Mouse (Mus musculus) midbrain, embryonic 10.5 days (tissue): ENCODE measurements around the gene Xlr3a. TPM values are rescaled to one million over a fixed set of nuclear protein-coding genes. Genes with fewer than 3 reads are reported as not detected.
"Not testable (repeated sequence)": the region's sequence is repeated elsewhere in the genome, so short reads cannot be mapped to it uniquely, and the experiment has no call there.

Source experiments
- DNase-seq: peaks from one replicate; pipeline ENCODE4 v3.0.0-alpha.2; 2017; ENCODE audit warnings: low spot score
- H3K27ac ChIP-seq: fragments of 300-500 bp; sonication (generic); replicated peaks from 2 replicates; pipeline ENCODE4 v1.5.1; 2016; ENCODE audit warnings: mild to moderate bottlenecking
- H3K27me3 ChIP-seq: fragments of 300-500 bp; sonication (generic); 2 replicates; pipeline ENCODE4 v1.6.1; 2016; ENCODE audit warnings: low read depth, mild to moderate bottlenecking; ENCODE audit not compliant: poor library complexity, severe bottlenecking
- H3K36me3 ChIP-seq: fragments of 300-500 bp; sonication (generic); 2 replicates; pipeline ENCODE4 v1.6.1; 2016; ENCODE audit warnings: mild to moderate bottlenecking, moderate library complexity
- H3K4me1 ChIP-seq: fragments of 300-500 bp; sonication (generic); 2 replicates; pipeline ENCODE4 v1.6.1; 2016
- H3K4me3 ChIP-seq: fragments of 300-500 bp; sonication (generic); 2 replicates; pipeline ENCODE4 v1.5.1; 2016; ENCODE audit warnings: mild to moderate bottlenecking, moderate library complexity
- H3K9me3 ChIP-seq: fragments of 300-500 bp; sonication (generic); replicated peaks from 2 replicates; pipeline ENCODE4 v1.6.1; 2016; ENCODE audit warnings: mild to moderate bottlenecking
- whole genome bisulfite sequencing: fragments of 180-500 bp; shearing (Covaris S2); methylation state at CpG from one replicate; pipeline ENCODE4 v1.1.7; 2016; 5-methylcytosine and 5-hydroxymethylcytosine counted together
- polyA plus RNA-seq: library from polyadenylated mRNA; unstranded; fragments of >200 nt; fragmentation: Nextera tagmentation; extraction: Ambion mirVana; gene quantifications from 2 replicates; pipeline ENCODE4 v1.2.1, GENCODE M21; 2016

Xlr3a gene
- polyA plus RNA-seq, result 2.0 and 3.4 TPM in 2 replicates

DNA sequence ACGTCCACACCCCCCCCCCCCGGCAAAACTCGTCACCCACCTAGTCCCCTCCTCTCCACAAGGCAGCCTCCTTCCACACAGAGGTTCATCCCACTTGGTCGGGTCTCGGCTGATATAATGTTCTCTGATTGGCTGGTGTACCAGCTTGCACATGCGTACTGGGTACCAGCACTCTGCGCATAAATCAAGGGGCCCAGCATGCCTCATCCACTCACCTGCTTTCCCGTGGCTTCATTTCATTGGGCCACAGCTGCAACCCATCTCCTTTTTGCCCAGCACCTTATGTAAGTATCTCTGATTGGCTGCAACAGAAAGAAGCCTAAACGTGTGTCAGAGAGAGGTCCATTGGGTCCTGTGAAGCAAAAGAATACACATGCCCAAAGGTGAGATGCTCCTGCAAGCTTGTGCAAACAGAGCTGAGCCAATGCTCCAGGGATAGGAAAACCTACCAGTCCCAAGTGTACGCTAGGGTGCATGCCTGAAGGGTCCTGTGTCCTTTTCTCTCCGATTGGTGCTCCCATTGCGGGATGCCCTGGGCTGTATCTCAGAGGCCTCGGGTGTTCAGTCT, at the start of gene Xlr3a:
Gene Xlr3a (minus strand): TSS at position 155 of the 568 bp plus-strand sequence.
- not testable (repeated sequence) for H3K4me1 ChIP-seq, H3K36me3 ChIP-seq, H3K4me3 ChIP-seq, H3K9me3 ChIP-seq, DNase-seq, H3K27me3 ChIP-seq, H3K27ac ChIP-seq
- WGBS, result 74% methylated on average over 13 of the region's 13 CpGs

DNA sequence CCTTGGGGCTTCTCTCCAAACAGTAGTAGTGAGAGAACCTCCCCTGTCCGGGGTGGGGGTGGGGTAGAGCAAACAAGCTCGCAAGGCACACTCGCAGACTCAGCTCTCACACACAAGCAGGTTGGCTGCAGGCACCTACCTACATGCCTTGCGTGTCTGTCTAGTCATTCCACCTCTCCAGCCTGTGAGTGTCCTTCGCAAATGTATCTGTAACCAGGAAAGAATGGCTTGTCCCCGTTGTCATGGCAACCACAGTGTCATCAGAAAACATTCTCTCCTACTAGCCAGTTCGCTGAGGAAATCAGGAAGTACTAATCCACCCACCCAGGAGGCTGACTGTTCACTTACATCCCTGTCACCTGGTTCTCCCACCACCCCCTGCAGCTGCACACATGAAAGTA, 46.3 kb upstream of the Xlr3a start:
- not testable (repeated sequence) for H3K27ac ChIP-seq, H3K4me3 ChIP-seq, H3K9me3 ChIP-seq, DNase-seq, H3K4me1 ChIP-seq, H3K27me3 ChIP-seq, H3K36me3 ChIP-seq
- no CpG with 5 or more reads among the region's 7 CpGs for WGBS

DNA sequence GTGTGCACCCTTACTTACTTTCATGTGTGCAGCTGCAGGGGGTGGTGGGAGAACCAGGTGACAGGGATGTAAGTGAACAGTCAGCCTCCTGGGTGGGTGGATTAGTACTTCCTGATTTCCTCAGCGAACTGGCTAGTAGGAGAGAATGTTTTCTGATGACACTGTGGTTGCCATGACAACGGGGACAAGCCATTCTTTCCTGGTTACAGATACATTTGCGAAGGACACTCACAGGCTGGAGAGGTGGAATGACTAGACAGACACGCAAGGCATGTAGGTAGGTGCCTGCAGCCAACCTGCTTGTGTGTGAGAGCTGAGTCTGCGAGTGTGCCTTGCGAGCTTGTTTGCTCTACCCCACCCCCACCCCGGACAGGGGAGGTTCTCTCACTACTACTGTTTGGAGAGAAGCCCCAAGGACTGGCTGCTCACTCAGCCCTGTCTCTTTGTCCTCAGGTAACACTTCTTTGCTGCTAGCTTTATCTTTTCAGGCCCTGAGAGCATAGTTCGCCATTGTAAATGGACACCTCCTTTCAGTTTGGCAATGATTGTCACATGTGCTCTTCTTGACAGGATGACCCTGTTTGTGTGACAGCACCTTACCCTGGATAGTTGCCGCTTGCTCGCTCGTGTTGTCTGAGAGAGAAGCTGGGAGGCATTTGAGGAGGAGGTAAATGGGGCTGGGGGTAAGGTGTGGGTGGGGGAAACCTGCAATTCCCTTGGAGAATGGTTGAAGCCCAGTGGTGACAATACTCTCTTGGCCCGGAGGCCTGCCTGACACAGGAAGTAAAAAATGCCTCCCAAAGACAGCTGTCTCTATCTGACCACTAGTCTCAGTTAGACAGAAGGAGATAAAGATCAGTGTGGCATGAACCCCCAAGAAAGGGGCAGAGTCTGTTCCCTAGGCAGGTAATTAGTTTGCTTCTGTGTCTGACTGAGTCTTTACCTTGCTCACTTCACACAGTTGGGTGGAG, 26.2 kb upstream of the Xlr3a start:
- DNase-seq, H3K4me3 ChIP-seq: not testable (repeated sequence)
- no CpG with 5 or more reads among the region's 12 CpGs for WGBS

DNA sequence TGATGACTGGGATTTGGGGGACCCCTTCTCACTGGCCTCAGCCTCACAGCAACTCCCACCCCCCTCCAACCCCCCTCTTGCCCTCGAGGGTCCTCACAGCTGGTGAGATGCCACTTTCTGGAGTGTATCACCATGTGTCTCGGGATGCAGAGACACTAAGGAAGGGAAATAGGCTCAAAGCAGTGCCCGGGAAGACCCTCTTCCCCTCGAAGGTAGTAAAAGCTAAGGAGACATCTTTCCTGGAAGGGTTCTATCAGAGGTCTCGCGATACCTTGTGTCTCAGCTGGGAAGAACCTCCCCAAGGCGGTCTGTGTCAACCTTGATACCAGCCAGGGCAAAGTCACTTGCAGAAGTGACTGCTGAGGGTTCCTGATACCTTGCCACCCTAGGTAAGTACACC, 19.9 kb upstream of the Xlr3a start, which contains the start of gene Gm14685:
Gene Gm14685 (plus strand): TSS at position 301 of the 400 bp plus-strand sequence.
- not testable (repeated sequence) for H3K4me1 ChIP-seq, H3K27me3 ChIP-seq, H3K36me3 ChIP-seq, H3K27ac ChIP-seq, H3K4me3 ChIP-seq, H3K9me3 ChIP-seq, DNase-seq
- WGBS, result no CpG with 5 or more reads among the region's 7 CpGs

More for the DNA sequence above, 26.2 kb upstream of the Xlr3a start:
- not testable (repeated sequence) for H3K9me3 ChIP-seq, H3K4me1 ChIP-seq, H3K36me3 ChIP-seq, H3K27ac ChIP-seq, H3K27me3 ChIP-seq

DNA sequence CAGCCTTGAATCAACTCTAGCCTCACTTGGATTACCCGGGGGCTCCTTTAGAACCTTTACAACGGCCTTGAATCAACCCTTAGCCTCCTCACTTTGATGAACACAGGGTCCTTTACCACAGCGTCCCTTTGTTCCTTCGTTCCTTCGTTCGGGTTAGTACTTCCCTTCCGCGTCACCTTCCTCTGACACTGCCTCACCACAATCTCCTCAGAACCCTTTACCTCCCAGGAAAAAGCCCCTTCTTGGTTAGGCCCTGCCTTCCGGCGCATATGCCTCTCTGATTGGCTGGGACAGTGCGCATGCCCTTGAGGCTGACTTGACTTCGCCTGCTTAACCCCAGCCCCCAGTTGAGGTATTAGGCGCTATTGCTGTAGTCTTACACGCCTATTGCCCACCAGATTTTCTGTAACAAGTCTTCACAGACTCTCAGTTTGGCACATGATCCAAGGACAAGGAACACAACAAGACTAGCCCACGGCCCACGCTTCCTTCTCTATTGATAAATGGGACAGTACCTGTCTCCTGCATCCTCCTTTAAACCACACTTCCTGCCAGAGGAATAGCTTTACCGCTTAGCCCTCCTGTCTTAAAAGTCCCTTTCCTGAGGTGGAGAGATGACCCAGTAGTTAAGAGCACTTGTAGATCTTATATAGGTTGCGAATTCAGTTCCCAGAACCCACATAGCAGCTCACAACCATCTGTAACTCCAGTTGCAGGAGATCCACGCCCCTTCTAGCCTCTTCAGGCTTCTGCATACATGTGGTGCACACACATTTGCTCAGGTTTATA, 14.4 kb downstream of the Xlr3a start, which contains the start of gene Xlr4a:
Gene Xlr4a (minus strand): TSS at position 212 of the 789 bp plus-strand sequence.
- H3K27ac ChIP-seq, DNase-seq, H3K4me3 ChIP-seq, H3K36me3 ChIP-seq, H3K9me3 ChIP-seq, H3K4me1 ChIP-seq, H3K27me3 ChIP-seq: not testable (repeated sequence)
- 81% methylated on average over 19 of the region's 19 CpGs for WGBS

DNA sequence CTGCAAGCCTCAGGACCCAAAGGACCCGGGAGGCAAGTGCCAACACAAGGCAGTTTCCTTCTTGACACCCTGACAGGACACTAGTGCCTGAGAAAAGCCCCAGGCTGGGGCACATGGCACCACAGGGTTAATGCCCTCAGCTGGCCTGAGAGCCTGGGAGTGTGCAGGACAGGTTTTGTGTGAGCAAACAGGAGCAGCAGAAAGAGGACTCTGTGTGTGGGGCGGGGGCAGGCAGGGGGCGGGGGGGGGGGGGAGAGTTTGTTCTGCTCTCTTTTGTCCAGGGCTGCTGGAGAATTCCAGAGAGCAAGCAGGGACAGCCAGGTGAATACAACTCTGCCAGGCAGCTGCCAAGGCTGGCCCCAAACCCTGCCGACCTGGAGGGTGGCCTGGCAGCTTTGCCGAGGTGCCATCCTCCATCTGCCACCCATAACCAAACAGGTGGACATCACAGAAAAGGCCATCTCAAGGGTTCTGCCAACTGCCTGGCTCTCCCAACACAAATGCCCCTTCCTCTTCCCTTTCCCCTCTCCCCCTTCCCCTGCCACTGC, 30.1 kb downstream of the Xlr3a start:
- DNase-seq, result not testable (repeated sequence)

DNA sequence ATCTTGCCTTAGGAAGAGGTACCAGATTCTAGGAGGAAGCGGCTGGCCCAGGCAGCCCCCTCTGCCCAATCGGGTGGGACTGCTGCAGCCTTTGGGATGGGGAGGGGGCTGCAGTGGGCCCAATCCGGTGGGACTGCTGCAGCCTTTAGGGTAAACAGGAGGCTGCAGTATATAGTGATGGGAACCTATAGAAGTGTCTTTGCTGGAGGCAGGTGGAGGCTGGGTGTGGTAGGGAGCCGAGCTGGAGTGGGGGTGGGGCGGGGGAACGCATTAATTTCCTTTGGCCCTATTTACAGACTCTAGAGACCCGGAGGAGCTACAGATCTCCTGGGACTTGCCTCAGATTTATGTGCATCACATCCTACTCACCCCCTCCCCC, 32.5 kb downstream of the Xlr3a start, which contains the start of gene Pnma3:
Gene Pnma3 (plus strand): TSS at position 373 of the 379 bp plus-strand sequence.
- WGBS, result 14% methylated on average over 6 of the region's 7 CpGs
- H3K4me3 ChIP-seq, result peak within 1 kb of the TSS; percentile 45
- H3K36me3 ChIP-seq, result no peaks in the 10 kb centered on the region
- peaks cover 29% of the 10 kb centered on the region for H3K27me3 ChIP-seq
- no peak for DNase-seq
- no peaks in the 10 kb centered on the region for H3K9me3 ChIP-seq
- peaks cover 13% of the 10 kb centered on the region for H3K4me1 ChIP-seq
- H3K27ac ChIP-seq, result peak within 1 kb of the TSS; percentile 65; the same call in 1 of the 2 replicates

More for the DNA sequence above, 30.1 kb downstream of the Xlr3a start:
- H3K4me3 ChIP-seq, H3K36me3 ChIP-seq, H3K27ac ChIP-seq, H3K9me3 ChIP-seq: not testable (repeated sequence)
- 100% methylated on average over 1 of the region's 5 CpGs for WGBS
- H3K4me1 ChIP-seq, result peaks cover 13% of the 10 kb centered on the region
- H3K27me3 ChIP-seq, result peaks cover 29% of the 10 kb centered on the region

DNA sequence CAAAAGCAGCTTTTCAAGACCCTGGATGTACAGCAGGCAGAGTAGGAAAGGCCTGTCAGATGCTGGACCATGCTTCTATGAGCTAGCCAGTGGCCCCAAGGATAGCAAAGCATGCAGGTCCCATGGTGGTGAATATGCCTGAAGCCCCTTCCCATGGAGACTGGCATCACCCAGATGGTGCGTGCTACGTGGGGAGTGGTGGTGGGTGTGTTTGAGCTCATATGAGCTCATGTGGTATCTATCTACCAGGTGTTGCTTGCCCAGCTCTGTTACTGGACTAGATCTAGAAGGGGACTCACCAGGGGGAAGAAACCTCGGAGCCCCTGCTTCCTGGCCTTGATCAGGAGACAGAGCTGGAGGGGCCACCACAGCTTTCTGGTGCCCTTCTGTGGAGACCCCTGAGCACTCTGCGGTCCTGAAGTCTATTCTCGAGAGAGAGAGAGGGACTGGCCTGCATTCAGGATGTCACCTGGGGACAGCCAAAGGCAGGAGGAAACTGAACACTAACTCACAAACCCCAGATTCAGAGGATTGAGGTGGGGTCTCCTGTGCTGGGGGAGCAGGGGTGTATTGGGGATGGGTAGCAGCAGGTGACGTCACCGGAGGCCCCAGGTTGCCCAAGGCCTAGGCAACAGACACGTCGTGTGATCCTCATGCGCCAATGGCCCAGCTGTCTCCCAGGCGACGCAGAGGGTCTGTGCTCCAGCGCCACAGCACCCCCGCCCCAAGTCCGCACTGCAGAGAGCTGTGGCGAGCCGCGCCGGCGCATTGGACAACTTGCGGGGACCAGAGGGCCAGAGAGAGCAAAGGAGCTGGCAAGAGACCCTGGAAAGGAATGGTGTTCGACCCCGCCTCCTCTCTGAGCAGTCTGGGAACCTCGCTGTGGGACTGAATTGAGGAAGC, 33.1 kb downstream of the Xlr3a start:
- peaks cover 29% of the 10 kb centered on the region for H3K27me3 ChIP-seq
- H3K4me1 ChIP-seq, result peaks cover 13% of the 10 kb centered on the region
- H3K27ac ChIP-seq, result peak overlapping the region; percentile 65; the same call in 1 of the 2 replicates
- 32% methylated on average over 24 of the region's 24 CpGs for WGBS
- DNase-seq, result peak; percentile 50
- no peaks in the 10 kb centered on the region for H3K9me3 ChIP-seq
- no peaks in the 10 kb centered on the region for H3K36me3 ChIP-seq
- peak overlapping the region; percentile 45 for H3K4me3 ChIP-seq

DNA sequence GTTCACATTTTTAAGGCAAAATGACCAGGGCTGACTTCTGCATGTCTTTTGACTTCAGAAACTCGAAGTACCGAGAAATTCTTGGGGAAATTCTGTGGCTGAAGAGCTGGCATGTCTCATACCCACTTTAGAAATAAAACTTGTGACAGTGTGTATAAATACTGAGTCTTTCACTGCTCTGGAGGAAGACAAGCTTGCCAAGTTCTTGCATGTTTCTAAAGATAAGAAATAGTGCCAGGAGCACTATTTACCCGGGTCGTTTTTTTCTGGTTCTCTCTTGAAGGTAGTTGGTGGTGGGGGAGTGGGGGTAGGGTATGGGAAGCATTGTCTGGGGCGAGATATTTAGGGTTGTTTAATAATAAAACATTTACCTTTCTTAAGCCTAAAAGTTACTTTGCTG, 34.6 kb downstream of the Xlr3a start:
- no peak for DNase-seq
- H3K4me1 ChIP-seq, result peaks cover 13% of the 10 kb centered on the region
- no peaks in the 10 kb centered on the region for H3K36me3 ChIP-seq
- H3K27ac ChIP-seq, result no peak overlapping the region
- WGBS, result 61% methylated on average over 5 of the region's 5 CpGs
- no peaks in the 10 kb centered on the region for H3K9me3 ChIP-seq
- H3K27me3 ChIP-seq, result peaks cover 29% of the 10 kb centered on the region
- no peak overlapping the region for H3K4me3 ChIP-seq

DNA sequence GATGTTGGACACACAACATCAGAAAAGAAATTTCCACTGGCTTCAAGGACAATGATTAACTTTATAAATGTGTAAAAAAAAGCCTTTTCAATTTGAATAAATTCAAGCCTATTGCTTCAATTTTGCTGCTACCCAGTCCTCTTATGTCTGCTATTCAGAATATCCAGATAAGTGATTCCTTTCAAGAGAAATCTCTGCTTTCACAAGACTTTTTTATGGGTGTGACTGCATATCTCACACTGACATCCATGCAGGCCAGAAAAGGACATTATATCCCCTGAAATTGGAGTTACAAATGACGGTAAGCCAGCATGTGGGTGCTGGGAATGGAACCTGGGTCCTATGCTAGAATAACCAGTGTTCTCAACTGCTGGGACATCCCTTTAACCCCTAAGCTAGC, 35.4 kb downstream of the Xlr3a start:
- peaks cover 13% of the 10 kb centered on the region for H3K4me1 ChIP-seq
- no peak overlapping the region for H3K4me3 ChIP-seq
- peaks cover 29% of the 10 kb centered on the region for H3K27me3 ChIP-seq
- no peaks in the 10 kb centered on the region for H3K9me3 ChIP-seq
- DNase-seq, result no peak
- no peak overlapping the region for H3K27ac ChIP-seq
- no peaks in the 10 kb centered on the region for H3K36me3 ChIP-seq
- WGBS, result 78% methylated on average over 1 of the region's 1 CpGs

DNA sequence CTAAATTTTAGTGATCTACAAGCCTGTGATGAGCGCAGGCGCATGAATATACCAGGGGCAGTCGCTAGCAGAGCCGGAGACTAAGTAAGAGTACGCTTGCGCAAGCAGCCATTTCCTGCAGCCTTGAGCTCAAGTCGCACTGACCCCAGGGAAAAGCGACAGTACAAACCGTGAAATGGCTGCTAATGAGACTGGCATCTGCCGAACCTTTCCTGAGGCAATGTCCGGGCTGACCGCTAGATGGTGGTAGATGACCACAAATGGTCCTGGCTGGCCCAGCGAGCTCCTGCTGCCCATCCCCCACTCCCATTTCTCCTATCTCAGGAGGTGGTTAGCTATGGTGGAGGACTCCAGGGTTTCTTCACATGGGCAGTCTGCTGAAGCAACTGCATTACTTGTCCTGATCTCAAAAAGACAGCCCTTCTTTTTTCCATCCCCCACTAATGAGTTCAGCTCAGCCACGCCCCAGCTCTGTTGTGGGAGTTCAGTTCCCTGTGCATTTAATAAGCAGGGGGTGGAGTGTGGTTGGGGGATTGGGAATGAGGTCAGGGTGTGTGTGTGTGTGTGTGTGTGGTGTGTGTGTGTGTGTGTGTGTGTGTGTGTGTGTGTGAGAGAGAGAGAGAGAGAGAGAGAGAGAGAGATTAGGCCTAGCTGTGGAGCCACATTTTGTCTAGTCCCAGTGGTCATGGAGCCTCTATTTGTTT, 42.9 kb downstream of the Xlr3a start:
- Histone ChIP-seq H3K4me1 (no peaks in the 10 kb centered on the region), H3K9me3 (no peaks in the 10 kb centered on the region), H3K27me3 (no peaks in the 10 kb centered on the region; the same call in 1 of the 2 replicates), H3K36me3 (no peaks in the 10 kb centered on the region), H3K4me3 (no peak overlapping the region), H3K27ac (peak overlapping the region; percentile 76)
- DNase-seq, result peak; percentile 89
- 14% methylated on average over 14 of the region's 14 CpGs for WGBS
